Mouse (Mus musculus) left cerebral cortex, adult 8-10 months (tissue): ENCODE measurements at regions not wholly inside any gene's neighbourhood (a gene's known extent, or its start where the extent isn't known, plus 50 kb on each side); places are given as distances from the start of the nearest gene placed in this dataset.

Experiments used
- DNase-seq, 2 experiments: peaks; one replicate each; pipeline ENCODE4 v3.0.0; 2022; ENCODE audit warnings: low spot score in 2 of 2

DNA sequence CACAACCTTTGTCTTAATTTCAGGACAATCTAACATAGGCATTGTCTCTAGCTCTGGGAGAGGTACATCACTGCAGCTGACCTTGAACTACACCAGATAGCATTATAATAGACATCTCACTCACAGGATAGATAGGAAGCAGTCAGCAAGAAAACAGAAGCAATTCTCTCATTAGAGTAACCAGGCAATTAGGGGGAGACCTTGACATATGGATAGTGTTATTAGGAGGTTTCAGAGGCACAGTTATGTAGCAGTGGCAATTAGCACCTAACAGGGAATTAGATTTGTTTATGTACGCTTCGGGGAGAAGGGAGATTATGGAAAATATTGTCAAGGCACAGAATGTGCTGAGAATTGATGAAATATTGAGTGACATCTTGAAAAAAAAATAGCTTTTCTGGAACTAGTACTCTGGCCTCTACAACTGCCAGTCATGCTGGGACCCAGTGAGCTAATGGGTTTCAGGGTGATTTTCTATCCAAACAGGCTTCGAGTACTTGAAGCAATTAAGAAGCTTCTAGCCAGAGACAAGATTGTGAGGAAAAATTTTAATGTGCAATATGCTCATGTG is 216.8 kb upstream of the Aco1 start:
- DNase-seq = no peak

DNA sequence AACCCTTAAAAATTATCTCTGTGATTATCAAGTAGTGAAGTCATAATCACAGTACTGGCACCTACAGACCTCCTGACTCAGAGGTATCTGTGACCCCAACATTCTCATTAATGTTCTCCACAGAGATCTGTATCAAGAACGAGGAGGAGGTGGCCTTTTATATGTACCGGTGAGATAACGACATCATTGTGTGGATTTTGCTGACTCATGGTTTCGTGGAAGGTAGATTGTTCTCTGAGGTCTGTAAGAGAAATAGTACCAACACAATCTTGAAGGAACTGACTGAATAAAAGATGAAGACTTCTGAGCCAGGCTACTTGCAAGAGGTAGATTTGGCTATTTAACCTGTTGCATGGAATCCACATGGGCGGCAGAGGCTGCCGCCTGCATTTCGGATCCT is 216.3 kb upstream of the Aco1 start:
- no peak for DNase-seq

DNA sequence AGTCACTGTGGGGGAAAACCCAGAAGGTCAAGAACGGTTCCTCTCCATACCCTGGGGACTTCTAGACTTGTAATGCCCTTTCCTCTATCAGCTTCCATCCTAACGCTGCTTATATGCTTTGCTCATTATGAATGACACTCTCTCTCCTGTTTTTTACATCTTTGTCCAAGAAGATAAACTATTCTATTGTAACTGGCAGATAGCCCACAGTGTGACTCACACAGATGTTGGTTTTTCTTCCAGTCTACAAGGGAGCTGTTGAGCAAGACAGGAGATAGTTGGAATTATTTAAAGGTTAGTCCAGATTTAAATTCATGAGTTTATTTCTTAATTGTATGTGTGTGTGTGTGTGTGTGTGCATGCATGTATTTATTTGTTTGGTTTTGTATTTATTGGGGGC is 214.4 kb upstream of the Aco1 start:
- DNase-seq = no peak

DNA sequence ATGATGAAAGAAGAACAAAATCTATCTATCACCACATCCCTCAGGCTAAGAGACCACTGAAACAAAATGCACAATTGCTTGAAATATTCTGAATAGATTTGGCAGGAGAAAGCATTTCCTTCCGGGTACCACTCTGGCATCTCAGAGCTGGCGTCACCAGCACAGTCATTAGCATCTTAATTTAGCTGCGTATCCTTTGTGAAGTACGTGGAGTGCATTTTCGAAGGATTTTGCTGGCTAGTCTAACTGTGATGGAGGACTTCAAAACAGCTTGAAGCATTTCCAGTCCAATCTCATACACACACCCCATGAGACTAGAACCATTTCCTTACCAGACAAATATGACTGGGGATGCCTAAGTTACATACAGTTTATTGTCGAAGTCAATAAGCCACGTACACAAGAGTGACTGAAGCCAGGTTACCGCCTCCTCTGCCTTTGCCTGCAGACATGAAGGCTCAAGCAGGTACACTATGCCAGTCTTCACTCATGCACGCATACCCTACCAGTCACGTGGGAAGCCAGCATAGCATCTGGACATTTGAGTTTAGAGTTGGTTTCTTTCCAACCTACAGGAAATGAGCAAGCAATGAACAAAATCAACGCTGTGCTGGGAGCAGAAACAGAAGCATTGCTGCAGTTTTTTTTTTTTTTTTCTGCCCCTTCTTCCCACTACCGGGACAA is 208.7 kb upstream of the Aco1 start:
- DNase-seq = no peak

DNA sequence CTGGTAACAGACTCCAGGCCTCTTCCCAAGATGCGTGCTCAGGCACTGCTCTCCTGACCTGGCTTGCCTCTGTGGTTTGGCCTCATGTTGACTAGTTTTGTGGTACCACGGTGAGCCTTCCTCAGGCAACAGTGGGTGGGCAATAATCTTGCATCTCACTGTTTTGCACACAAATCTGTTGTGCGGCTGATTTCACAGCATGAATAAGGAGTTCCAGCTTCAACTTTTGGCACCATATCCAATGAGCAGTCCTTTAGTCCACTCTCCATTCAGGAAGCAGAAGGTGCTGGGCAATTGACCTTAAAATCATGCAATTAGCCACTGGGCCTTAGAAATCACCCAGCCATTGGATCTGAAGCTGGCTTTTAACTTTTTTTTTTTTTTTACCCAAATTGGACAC is 184.2 kb upstream of the Aco1 start:
- DNase-seq = no peak

DNA sequence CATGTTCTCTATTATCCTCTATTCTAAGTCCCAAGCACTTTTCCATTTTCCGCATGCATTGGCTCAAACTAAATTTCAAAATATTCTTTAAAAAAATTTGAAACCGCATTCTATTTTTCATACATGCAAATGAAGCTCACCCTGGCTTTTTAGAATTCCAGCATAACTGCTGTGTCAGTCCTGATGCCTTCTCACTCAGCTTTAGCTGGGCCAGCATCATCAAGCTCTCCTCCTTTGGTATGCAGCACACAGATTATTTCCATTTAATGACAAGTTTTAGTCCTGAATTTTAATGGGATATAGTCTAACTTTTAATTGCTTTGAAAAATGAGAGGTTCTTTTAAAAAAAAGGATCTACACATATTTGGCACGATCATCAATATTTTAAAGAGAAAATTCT is 174.9 kb upstream of the Aco1 start:
- no peak for DNase-seq

DNA sequence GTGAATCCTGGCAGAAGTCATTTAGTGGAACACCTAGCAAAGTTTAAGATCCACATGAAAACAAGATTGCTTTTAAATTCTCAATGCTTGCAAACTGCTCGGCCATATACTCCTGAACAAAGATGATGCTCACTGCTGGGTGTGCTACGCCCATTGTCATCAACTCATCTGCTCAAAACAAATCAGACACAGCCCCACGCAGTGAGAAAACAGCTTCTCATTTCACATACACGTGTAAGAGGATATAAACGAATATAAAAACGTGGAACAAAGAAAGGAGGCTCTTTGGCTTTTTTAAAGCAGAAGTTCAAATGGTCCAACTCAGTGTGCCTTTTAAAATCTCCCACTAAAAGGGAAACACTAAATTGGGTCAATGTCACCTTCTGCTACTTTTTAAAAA is 151.5 kb upstream of the Aco1 start:
- no peak for DNase-seq

DNA sequence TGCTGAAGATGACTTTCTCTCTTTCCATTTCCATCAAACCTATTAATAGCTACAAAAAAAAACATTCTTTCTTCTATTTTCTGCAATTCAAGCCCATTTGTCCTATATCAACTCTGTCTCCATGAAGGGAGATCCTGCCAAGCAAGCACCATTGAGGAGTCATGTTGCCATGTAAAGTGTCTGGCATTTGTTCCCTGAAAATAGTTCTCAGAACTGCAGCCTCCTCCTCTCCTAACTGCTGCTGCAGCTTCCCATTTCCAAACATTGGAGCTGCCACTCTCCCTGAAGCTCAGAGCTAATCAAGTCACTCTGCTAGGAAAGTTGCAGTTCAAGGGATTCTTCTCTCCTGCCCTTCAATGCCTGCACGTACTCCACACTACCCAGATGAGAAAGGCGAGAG is 151.0 kb upstream of the Aco1 start:
- peak in 1 of 2 experiments; percentile 56 for DNase-seq

DNA sequence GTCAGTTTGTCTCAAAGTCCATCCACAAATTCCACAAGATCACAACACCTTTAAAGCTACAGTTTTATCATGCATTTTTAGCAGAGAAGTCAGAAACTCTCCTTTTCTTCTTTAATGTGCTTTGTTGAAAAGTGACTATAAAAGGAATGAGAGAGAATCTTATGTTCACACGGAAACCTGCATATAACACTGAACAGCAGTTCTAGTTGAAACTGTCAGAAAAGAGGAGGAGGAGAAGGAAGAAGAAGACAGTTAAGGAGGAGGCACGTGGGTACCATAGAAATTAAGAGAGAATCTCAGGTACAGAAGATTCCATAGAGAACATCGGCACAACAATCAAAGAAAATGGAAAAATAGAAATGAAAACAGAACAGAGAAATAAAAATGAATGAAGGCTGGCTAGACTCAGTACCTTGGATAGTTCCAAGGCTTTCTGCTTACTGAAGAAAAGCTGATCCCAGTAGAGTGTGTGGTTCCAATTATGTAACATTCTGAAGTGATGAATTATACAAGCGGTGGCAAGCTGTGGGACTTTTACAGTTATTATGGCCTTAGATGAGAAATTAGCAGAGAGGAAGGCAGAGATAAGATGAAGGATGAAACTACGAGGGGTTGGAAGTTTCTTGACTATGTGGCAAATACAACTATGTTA is 144.0 kb upstream of the Aco1 start:
- no peak for DNase-seq

DNA sequence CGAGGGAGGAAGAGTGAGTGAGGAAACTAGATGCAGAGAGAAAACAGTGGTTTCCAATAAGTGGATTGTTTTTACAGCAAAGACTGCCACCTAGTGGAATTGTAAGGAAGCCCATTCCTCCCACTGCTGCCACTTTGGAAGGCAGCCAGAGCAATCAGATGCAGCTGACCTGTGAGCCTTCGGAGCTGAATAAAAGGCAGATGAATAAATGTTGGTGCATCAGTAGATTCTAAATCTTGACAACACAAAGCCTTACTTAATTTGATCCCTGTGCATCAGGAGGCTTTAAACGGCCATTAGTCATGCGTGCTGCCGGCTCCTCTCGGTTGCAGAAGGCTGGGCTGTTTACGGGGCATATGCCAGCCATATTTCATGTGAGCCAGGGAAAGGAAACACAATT is 128.2 kb upstream of the Aco1 start:
- peak; percentile 45 to 69 for DNase-seq

DNA sequence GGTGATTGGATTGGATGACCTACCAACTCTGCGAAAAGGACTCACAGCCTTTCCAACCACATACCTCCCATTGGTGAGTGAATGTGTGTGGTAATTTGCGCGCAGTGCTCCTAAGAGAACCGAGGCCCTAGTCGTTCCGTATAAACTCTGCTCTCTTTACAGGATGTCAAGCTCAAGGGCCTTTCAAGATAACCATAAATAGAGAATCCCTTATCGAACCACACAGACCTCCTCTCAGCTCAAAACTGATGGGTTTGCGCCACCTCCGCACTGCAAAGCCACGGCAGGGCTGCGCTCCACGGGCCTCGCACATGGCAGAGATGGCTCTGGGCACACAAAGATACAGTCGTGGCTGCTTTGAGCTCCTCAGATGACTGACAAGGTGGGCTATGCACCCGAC is 126.0 kb upstream of the Aco1 start:
- no peak for DNase-seq

DNA sequence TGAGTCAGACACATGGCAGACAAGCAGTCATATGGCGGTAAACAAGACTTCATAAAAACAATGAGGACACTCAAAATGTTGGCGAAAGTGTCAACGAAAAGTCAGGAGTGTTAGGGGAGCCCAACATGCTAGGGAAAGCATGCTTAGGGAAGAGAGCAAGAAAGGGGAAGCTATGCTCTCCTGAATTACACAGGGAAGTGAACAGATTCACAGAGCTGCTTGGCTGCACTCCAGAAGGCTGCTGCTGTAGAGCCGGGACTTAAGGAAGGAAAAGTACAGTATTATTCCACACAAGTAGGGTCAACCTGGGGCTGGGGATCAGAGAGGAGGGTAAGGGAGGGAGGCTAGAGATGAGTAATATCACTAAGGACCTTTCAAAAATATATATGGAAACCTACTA is 124.7 kb upstream of the Aco1 start:
- DNase-seq = no peak

DNA sequence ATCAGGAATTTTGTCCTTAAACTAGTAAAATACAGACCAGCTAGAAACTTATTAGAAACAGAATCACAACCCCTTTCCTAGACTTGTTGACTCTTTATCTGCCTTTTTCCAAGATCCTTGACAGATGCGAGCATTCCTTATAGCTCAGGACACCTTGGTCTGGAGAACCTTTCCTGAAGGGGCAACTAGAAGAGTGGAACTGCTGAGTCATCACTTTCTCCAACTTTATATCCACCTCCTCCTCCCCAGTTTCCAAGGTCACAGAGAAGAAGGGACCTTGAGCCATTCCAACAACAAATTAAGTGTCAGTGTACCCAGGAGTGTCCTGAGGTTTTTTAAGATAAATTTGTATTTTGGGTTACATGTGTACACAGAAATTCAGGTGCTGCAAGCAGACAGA is 111.5 kb upstream of the Aco1 start:
- DNase-seq = no peak

DNA sequence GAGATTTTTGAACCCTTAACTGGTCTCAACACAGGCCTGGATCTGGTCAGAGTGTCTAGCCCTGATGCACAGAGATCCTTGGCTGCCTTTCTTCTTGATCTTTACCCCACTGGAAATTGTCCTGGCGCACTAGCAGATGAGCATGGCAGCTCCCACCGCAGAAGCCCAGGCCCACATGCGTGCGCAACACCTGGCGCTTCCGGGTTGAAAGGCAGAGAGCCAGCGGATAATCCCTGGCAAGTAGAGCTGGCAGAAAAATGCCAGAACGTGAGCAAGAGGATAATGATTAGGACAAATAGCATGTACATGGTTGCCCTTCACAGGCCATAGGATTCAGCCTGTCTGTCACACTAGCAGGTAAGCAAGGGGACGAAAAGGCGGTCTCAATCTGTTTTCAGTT is 95.0 kb upstream of the Aco1 start:
- DNase-seq = no peak

DNA sequence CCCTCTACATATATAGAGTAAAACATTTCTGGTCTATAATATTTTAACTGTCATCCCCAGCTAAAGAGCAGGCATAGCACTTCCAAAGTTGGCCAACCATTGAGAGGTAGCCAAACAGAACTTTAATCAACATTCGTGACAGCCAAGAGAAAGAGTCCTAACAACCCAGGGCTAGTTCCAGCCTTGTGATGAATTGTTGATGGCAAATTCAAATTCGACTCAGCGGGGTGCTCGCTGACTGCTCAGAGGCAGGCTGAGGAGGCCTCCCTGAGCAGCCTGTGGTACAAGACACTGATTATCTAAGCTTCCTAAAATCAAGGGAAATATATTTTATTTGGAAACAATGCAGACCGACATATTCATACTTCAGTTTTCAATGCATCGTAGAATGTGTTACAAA is 93.8 kb upstream of the Aco1 start:
- no peak for DNase-seq

DNA sequence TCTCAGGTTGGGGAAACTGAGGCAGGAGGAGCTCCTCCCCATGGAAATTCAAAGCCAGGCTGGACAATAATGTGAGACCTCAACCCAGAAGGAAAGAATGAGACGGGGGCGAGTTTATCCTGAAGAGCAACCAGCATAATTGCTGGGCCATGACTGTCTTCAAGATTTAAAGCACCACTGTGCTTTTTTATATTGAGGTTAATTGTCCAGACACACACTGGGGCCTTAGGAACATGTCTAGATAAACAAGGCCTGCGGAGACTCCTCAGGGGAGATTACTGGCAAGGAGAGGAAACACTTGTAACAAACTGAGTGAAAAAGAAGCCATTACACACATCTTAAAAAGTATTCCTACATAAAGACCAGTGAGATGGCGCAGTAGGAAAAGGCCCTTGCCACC is 91.0 kb upstream of the Aco1 start:
- no peak for DNase-seq

DNA sequence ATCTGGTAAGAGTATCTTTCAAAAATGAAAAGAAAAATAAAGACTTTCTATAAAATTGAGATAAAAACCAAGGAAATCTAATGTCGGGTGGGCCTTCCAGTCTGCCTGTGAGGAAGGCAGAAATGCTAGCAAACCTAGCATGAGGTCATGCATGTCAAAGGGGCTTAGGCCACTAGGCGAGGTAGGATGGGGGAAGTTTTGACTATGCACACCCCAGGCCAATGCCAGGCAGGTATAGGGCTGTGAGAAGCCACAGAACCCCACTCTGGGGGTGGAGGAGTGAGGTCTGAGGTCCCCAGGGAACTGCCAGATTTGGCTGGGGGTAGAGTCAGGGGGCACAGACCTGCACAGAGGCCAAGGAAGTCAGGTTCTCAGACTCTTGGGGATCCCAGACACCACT is 89.5 kb upstream of the Aco1 start:
- DNase-seq = no peak

DNA sequence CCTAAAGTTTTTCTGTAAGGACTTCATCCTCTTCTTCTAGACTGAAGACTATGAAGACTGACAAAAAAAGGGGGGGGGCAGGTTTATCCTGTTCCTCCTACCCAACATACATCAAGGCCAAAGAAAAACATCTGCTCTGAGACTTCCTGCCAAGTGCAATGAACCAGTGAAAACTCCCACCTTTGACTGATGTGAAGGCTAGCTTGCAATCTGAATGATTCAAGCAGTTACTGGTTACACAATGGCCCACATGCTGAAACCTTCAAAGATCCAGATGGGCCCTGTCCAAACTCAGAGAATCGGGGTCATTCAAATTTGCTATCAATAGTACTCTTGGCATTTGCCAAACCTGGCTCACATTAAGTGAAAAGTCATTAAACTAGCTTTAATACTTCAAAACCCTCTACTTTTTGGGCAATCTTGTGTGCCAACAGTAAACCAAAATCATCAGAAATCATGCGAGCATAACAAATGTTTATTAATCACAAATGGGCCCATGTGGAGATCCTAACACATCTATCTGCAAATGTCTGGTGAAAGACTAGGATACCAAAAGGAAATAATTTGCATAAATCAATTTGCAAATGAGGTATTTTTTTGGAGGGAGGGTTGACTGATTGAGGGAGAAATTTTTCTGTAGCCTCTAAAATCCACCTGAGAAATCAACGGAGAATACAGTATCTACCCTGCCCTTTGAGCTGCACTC is 79.0 kb upstream of the Aco1 start:
- no peak for DNase-seq

DNA sequence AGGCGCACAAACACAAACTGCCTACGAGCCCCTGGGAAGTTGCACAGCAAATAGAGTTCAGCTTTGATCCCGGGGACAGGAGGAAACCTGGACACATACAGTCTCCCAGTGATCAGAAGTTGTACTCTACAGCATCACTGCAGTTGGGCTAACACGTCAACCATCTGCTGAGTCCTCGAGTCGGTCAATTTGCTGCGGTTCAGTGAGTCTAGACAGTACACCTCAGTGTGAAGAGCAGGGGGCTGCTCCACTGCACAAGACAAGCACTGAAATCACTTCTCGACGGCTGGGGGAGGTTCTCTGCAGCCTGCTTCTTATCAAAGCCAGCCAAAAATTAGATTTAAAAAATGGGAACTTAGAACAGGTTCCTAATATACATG is 78.4 kb upstream of the Aco1 start:
- no peak for DNase-seq

DNA sequence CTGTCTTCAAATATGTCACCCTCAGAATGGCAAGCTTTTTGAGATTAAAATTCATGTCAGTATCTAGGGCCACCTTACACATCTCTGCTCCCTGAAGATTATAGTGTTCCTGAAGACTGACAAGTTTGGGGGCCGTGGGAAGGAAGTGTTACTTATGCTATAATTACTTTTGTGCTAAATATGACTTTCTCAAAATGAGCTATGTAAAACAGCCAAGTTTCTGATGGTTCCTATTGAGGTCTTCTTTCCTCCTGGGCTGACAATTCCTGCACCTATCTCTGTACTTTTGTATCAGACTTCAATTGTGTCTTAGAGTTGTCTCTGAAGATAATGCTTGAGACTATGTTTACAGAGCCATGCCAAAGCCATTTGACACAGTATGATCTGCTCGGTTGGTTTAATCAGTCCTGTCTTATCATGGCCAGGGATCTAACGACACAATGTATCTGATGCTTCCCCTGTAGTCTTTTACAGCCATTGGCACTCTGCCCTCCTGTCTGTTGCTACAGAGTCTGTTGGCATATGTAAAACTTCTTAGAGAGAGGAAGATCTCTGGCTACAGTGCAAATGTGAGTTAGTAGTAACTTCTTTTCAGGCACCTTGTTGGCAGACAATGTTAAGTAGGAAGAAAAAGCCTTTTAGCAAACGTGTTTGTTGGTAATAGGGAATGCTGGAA is 71.8 kb upstream of the Aco1 start:
- peak in 1 of 2 experiments; percentile 48 for DNase-seq

DNA sequence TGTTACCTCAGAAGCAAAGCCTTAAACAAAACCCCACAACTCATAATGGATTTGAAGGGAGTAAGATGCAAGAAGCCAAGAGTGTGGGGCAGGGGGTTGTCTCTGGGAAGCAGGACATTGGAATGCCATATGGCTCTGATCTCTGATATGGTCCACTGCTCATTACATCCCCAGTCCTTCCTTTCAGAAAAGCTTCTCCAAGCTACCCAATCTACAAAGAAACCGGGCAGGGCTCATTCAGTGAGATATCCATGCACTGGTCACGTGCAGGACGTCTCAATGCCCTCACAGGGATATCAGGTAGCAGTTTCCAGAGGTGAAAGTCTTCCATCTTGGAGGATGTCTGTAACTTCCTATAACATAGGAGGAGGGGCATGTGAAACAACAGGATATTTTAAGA is 61.8 kb upstream of the Aco1 start:
- DNase-seq = no peak

DNA sequence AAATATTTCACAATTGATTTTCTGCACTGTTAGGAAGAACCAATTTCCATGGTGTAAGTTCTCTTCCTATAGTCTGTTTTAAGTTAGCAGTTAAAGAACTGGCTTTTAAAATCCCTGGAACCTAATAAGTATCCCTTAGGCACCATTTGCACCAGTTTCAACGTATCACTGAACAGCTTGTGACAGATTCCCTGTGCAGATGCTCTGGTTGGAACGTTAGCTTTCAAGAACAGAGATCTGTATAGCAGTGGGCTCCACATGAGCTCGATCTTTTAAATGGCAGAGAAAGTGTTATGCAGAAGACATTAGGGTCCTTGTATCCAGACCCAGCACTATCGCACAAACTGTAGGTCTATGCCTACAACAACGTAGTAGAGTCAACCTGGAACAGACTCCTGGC is 52.6 kb upstream of the Aco1 start:
- no peak for DNase-seq
